Mouse (Mus musculus) frontal cortex, postnatal 36 days (tissue): ENCODE data around the gene Sema4d.
A peak's percentile ranks its signal among the peaks of the same experiment; 100 is the strongest.

Experiments
- DNase-seq, 2 experiments: peaks; one replicate each; pipeline ENCODE4 v3.0.0; 2022; ENCODE audit warnings: low spot score in 2 of 2

The Sema4d gene

GRCm38 (mm10) chr13:51755584-51755983 lies 38.0 kb downstream of the Sema4d start:
- no peak for DNase-seq

GRCm38 (mm10) chr13:51754559-51755126 lies 38.9 kb downstream of the Sema4d start:
- no peak for DNase-seq

- no peak for DNase-seq
Measured at GRCm38 (mm10) chr13:51753802-51754444, 39.6 kb downstream of the Sema4d start.

- DNase-seq = no peak
Measured at GRCm38 (mm10) chr13:51753168-51753465, 40.4 kb downstream of the Sema4d start.

- peak; percentile 54 to 61 for DNase-seq
Measured at GRCm38 (mm10) chr13:51752346-51753167, 41.0 kb downstream of the Sema4d start.

- no peak for DNase-seq
Measured at GRCm38 (mm10) chr13:51749578-51750345, 43.8 kb downstream of the Sema4d start.

DNA sequence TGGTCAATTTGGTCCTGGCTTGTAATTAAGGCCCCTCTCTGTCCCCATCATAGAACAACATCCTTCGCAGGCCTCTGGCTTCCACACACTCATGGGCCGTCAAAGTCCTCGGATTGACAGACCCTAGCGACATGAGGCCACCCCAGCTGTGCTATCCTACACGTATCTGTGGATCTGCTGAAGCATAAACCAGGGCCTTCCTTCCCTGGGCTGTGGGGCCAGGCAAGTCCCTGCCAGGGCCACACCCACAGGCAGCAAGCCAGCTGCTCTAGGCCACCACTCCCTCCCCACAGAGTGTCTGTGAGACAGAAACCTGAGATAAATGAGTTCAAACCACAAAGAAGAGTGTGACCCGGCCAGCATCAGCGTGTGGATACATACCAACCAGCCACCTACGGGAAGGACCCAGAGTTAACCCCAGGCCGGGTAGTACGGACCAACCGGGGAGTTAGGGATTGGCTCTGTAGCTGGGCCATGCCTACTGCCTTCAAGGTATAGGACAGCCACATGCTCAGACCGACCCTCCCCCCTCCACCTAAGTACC lies 45.5 kb downstream of the Sema4d start:
- no peak for DNase-seq

DNA sequence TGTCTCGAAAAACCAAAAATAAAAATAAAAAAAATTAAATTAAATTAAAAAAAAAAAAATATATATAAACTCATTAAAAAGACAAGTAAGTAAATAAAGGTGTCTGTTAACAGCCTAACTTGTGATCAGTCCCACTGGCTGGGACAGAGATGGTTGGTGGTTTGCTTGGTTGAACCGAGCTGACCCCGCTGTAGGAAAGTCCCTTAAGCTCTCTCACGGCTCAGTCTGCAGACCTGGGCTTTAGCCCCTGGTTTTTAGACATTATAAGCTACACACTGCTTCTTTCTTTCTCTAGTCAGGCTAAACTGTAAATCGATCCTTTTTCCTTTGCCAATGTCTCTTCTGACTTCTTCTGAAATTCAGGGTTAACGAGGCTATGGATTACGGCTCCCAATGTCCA lies 46.5 kb downstream of the Sema4d start:
- DNase-seq = no peak

DNA sequence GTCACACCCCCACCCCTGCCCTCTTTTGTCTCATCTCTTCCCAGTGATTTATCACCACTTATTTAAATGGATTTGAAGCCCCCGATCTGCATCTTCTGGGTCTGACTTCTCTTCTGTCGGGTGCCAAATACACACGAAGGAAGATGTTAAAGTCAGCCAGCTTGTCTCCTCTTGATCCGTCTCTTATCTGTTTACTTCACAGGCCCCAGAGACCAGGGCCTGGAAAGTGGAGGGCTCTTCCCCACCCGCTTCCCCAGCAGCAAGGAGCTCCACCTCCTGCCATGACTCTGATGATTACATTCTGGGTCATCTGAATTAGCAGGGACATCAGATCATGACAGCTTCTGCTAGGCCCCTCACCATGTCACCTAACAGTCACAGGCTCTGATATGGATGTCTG lies 47.7 kb downstream of the Sema4d start:
- no peak for DNase-seq

- no peak for DNase-seq
Measured at GRCm38 (mm10) chr13:51743855-51744254, 49.7 kb downstream of the Sema4d start.

DNA sequence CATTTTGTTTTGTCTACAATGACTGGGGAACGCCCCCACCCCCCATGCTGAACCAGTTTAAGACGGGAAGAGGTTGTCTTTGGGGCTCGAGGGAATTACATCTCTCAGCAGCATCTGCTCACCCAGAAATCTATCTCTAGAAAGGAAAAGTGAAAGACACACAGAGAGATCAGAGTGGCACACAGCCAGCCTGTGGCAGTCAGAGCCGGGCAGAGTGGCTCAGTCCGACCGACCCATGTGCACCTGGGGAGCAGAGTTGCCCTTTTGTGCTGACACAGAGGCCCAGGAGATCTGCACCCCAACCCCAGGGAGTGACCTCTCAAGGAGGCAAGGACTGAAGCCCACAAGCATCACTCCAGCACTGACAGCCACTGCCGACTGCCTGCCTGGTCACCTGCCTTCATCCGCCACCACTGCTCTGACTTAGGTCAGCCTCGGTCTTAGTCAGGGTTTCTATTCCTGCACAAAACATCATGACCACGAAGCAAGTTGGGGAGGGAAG lies 50.9 kb downstream of the Sema4d start:
- no peak for DNase-seq

DNA sequence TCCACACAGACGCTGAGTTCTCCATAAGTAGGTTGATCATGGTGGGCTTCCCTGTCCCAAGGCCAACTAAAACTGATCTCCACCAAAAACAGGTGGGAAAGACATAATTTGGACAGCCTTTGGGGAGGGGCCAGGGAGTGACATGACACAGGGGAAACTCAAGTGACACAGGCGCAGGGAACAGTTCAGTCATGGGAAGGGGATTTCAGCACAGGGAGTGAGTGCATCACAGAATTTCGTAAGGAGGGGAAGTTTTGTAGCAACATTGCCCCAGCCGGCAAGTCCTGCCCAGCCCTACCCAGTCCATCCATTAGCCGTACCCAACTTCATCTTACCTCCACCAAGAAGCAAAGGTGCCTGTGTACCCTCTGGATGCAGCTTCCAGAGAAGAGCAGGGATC lies 52.8 kb downstream of the Sema4d start:
- no peak for DNase-seq

DNA sequence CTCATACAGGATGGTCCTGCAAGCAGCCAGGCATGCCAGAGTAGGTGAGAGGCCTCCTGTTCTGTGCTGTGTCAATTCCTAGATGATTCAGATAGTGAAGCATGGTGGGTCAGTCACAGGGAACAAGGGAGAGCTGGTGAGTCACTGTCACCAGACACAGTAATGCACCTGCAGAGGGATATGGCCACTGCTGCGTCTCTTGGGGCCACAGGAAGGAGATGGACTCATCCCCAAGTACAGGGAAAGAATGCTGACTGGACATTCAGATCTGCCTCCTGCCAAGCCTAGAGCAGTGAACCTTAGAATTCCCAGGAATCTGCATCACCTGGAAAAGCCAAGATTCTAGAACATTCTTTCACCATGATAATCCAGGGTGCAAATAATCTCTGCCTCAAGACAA lies 53.8 kb downstream of the Sema4d start:
- no peak for DNase-seq

DNA sequence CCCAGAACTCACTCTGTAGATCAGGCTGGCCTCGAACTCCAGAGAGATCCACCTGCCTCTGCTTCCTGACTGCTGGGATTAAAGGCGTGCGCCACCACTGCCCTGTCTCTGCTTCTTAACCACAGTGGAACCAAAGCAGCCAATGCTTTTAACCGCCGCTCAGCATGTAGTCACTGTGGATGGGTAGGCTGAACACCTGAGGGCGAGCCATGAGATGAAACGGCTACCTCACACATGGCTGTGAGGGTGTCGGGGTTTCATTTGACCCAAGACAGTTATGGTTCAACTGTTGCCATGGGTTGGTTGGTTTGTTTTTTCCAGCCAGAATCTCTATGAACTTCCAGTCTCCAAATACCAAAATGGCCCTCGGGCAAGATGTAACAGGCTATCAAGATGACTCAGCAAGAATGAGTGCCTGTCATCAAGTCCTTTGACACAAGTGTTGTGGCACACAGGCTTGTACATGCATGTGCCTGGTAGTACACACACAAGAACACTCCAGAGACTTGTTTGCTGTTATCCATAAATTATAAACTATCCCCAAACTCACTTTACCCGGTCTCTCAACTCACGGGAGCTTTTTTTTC lies 54.9 kb downstream of the Sema4d start:
- DNase-seq = no peak

DNA sequence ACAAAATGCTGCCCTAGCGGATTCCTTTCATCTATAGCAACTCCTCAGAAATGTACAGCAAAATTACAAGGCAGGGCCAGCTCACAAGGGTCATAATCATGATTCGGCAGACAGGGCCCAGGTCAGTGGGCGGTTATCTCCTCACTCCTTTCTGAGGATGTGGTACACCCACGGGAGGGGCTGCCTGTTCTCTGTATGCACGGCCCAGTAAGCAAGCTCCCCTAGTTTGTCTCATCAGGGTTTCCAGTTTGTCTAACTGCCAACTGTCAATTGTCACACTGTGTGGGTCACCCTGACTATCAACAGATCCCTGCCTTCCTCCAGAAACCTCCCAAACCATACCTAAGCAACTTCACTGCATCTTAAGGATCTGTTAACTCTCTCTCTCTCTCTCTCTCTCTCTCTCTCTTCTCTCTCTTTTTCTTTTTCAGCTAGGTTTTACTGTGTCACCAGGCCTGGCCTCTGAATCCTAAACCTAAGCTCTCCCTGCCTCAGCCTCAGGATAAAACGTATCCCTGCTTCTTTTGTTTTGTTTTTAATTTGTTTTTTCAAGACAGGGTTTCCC lies 55.5 kb downstream of the Sema4d start:
- no peak for DNase-seq

DNA sequence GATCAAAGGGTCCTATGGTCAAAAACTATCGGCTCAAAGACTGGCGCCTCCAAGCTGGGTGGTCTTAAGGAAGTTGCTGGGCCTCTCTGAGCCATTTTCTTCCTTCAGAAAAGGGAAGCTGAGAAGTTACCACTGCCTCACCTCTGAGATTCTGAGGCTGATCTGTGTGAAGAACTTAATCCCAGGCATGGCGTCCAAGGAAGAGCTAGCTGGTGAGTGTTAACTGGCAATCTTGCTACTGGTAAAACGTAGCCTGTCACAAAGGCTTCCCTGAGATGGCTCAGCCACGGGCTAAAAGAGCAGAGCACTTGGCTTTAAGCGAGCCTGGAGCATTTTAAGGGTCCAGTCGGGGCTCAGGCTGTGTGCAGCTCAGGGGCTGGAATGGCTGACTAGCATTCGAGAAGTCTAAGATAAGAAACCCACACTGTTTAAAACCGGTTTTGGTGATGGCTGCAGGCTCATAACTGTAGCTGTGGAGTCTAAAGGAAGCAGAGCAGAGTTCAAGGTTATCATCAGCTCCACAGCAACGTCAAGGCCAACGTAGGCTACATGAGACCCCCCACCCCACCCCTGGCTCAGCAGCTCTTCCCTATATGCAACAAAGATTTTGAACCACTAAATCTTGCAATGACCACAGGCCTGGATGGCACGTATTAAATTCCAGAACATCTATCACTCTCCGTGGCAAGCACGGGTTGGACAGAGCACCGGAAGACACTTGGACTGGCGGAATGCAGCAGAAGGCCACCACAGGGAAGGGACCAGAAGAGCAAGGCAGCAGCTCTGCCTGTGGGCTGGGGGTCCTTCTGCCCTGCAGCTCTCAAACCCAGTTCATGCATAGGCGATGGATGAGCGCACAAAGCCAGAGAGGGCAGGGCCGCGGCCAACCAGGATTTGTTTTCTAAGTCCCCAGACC lies 56.3 kb downstream of the Sema4d start:
- no peak for DNase-seq

DNA sequence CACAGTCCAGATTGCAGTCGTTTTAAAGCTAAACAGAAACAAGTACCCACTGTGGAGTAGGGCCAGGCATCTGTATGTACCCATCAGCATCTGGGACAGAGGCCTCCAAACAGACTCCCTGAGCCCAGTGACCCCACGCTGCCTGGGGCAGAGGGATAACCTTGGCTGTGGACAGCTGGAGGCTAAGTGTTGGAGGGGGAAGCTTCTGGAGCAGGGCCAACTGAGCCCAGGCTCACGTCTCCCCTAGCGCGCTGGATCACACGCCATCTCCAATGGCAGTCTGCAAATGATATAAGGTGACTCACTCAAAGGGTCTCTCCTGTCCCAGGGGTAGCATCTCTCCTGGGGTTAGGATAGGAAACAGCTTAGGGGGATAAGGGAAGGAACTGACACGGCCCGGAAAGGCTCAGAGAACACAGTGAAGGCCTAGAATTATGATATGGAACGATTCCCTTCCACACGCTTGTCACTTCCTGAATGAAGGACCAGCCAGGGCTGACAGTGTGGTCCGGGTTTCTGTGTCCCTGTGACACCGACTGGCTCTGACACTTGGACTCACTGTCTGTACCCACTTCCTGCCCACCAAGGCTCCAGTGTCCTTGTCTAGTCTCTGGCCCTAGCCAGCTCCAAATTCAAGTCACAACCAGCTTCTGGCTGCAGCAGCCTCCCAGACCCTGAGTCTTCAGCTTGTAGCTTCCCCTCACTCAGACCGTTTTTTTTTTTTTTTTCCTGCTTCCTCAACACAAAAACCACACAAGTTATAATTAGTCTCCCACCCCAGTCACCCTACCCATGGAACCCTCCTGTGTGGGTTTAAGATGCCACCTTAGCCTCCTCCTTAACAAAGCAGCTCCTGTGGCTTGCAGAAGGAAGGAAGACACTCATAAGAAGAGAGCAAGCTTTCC lies 57.3 kb downstream of the Sema4d start:
- no peak for DNase-seq

- no peak for DNase-seq
Measured at GRCm38 (mm10) chr13:51734556-51734955, 59.0 kb downstream of the Sema4d start.

DNA sequence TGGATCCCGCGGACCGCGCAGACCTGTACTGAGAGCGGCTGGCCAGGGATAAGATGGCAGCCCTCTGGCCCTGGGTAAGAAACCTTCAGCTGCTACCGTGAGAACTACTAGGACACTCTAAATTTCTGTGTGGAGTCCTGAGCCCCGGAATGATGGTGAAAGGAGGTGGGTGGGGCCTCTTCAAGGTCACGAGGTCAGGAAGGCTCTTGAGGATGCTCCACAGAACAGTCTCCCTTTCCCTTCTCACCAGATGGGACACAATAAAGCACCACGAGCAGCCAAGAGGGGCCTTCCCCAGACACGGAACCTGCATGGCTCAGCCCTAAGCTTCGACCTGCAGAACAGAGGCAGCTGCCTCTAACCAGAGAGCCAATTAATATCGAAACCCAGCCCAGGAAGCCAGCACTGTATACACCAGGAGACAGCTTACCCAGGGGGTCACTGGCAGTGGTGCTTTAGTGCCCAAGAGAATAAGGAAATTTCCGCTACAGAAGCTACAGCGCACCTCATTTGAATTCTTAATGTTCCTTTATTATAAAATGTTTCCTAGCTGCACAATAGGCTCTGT lies 61.4 kb downstream of the Sema4d start:
- DNase-seq = no peak
